Mouse (Mus musculus) spleen, adult 2 months (tissue): ENCODE data around the gene Miga1. TPM values are rescaled to one million over a fixed set of nuclear protein-coding genes. Genes with fewer than 3 reads are reported as not detected.
"Not testable (repeated sequence)": the region's sequence is repeated elsewhere in the genome, so short reads cannot be mapped to it uniquely, and the experiment has no call there.

ENCODE experiments used
- DNase-seq, 2 experiments: peaks; one replicate each; pipeline versions ENCODE4 v3.0.0 to v3.0.0-alpha.2; 2012 to 2021; ENCODE audit warnings: low spot score in 2 of 2, low read depth in 1 of 2
- H3K27ac ChIP-seq: fragments of 200-500 bp; 2 replicates; pipeline ENCODE4 v1.5.1; 2012; ENCODE audit warnings: low read length, inconsistent platforms; ENCODE audit not compliant: insufficient read depth
- H3K27me3 ChIP-seq: fragments of 200-500 bp; 2 replicates; pipeline ENCODE4 v1.6.1; 2012; ENCODE audit warnings: mild to moderate bottlenecking, moderate library complexity, low read length, inconsistent platforms; ENCODE audit not compliant: control insufficient read depth, insufficient read depth
- H3K36me3 ChIP-seq: fragments of 200-500 bp; 2 replicates; pipeline ENCODE4 v1.6.1; 2012; ENCODE audit warnings: mild to moderate bottlenecking, low read length, inconsistent platforms; ENCODE audit not compliant: control insufficient read depth, insufficient read depth
- H3K4me1 ChIP-seq: fragments of 200-500 bp; 2 replicates; pipeline ENCODE4 v1.6.1; 2011; ENCODE audit warnings: inconsistent platforms; ENCODE audit not compliant: control insufficient read depth, insufficient read depth, insufficient read length
- H3K4me3 ChIP-seq: fragments of 200-500 bp; 2 replicates; pipeline ENCODE4 v1.5.1; 2011; ENCODE audit warnings: mild to moderate bottlenecking, inconsistent platforms; ENCODE audit not compliant: insufficient read depth, insufficient read length; ENCODE audit errors: extremely low read depth
- CTCF ChIP-seq: fragments of 200-500 bp; IDR thresholded peaks from 2 replicates; pipeline ENCODE4 v1.5.1; 2011; ENCODE audit warnings: mild to moderate bottlenecking, inconsistent platforms; ENCODE audit not compliant: insufficient read depth, insufficient read length, insufficient replicate concordance; ENCODE audit errors: extremely low read depth
- POLR2A ChIP-seq: fragments of 200-500 bp; IDR thresholded peaks from 2 replicates; pipeline ENCODE4 v1.6.1; 2011; ENCODE audit warnings: low read depth, low read length, inconsistent platforms
- WGBS: fragments of 180-500 bp; shearing (Covaris S2); methylation state at CpG from one replicate; pipeline ENCODE4 v1.1.7; 2018; 5-methylcytosine and 5-hydroxymethylcytosine counted together
- polyA plus RNA-seq: library from polyadenylated mRNA; depleted of rRNA; stranded (reverse); fragments of >200 nt; gene quantifications from 2 replicates; pipeline ENCODE4 v1.2.3, GENCODE M21; 2012

Gene Miga1
- polyA plus RNA-seq, 1 experiment = 4.6 TPM

DNA sequence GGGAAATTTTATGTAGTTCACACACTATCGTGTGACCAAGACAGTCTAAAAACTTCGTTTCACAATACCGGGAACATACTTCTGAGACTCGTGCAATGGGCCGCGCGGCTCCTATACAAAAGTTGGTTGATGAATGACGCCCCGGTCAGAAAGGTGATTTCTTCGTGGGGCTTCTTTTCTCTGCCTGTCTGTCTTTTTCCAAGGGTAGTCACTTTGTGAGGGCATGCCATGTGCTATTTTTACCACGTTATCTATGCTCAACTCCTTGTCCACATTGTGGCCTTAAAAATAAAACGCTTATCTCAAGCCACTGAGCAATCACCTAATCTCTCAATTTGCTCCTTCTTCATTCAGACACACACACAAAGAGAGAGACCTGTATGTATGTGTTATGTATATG, 75.4 kb downstream of the Miga1 start:
- WGBS = 77% methylated on average over 12 of the region's 12 CpGs
- H3K27ac ChIP-seq = no peak overlapping the region
- no peak for DNase-seq
- peaks cover 8% of the 10 kb centered on the region for H3K27me3 ChIP-seq
- H3K4me3 ChIP-seq = no peak overlapping the region
- H3K4me1 ChIP-seq = no peaks in the 10 kb centered on the region; the same call in none of the 2 replicates
- no peaks in the 10 kb centered on the region for H3K36me3 ChIP-seq
- no peak for TF ChIP-seq CTCF
- no peak for TF ChIP-seq POLR2A

DNA sequence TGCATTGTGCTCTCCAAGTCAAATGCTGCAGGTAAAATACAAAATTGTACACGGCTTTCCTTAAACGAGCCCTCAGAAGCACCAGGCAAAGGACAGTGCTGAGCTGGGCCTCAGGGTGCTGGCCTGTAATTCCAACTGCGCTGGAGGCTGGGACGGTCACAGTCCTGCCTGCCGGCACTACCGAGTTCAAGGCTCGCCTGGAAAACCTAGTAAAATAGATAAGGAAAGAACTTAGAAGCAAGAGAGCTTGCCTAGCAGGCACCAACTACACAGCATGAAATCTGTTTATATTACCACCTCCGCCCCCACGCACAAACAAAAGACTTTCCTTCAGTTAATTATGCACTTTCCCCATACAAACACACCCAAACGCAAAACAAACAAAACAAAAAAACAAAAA, 75.8 kb downstream of the Miga1 start:
- H3K27ac ChIP-seq = no peak overlapping the region
- H3K27me3 ChIP-seq = peaks cover 8% of the 10 kb centered on the region
- no peak for DNase-seq
- TF ChIP-seq POLR2A = no peak
- no peak for TF ChIP-seq CTCF
- H3K4me3 ChIP-seq = no peak overlapping the region
- H3K36me3 ChIP-seq = no peaks in the 10 kb centered on the region
- H3K4me1 ChIP-seq = no peaks in the 10 kb centered on the region; the same call in none of the 2 replicates
- 89% methylated on average over 10 of the region's 10 CpGs for WGBS

DNA sequence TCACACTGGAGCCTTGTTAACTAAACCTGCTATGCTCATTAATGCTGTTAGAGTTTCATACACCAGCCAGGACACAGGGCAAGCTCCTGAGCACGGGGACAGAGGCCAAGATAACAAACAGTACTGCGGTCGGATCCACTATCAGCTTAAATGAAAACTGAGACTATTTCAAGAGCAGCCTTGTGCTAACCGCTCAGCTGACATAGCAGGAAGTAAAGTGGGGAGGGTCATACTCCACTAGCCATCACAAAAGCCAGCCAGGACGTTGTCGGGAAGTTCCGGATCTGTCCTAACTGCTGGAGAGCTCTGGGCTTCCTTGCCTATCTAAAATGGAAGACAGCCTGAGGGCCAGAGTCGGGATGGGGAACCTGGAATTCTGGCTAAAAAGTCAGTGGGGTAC, 78.3 kb downstream of the Miga1 start:
- DNase-seq = no peak
- Histone ChIP-seq H3K27ac (no peak overlapping the region), H3K27me3 (peaks cover 8% of the 10 kb centered on the region), H3K4me1 (no peaks in the 10 kb centered on the region; the same call in none of the 2 replicates), H3K4me3 (no peak overlapping the region), H3K36me3 (no peaks in the 10 kb centered on the region)
- no peak for TF ChIP-seq POLR2A
- no peak for TF ChIP-seq CTCF
- WGBS = 27% methylated on average over 8 of the region's 8 CpGs

DNA sequence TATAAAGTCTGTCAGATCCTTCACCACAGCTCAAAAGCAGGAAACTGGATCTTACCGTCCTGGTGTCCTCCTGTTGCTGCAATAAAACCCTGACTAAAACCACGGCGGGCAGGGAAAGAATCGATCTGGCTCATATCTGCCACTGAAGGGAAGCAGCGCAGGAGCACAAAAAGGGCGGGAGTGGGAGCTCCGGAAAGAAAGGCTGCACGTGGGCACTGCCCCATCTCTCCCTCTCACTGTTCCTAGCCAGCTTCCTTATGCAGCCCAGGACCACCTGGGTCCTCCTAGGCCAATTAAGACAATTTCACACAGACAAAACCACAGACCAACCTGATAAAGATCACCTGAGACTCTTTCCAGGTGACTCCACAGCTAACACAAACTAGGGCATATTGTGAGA, 78.8 kb downstream of the Miga1 start:
- TF ChIP-seq CTCF = no peak
- no peak for TF ChIP-seq POLR2A
- Histone ChIP-seq H3K27me3 (peaks cover 8% of the 10 kb centered on the region), H3K27ac (no peak overlapping the region), H3K4me3 (no peak overlapping the region), H3K36me3 (no peaks in the 10 kb centered on the region), H3K4me1 (no peaks in the 10 kb centered on the region; the same call in none of the 2 replicates)
- no peak for DNase-seq
- WGBS = 18% methylated on average over 8 of the region's 8 CpGs

DNA sequence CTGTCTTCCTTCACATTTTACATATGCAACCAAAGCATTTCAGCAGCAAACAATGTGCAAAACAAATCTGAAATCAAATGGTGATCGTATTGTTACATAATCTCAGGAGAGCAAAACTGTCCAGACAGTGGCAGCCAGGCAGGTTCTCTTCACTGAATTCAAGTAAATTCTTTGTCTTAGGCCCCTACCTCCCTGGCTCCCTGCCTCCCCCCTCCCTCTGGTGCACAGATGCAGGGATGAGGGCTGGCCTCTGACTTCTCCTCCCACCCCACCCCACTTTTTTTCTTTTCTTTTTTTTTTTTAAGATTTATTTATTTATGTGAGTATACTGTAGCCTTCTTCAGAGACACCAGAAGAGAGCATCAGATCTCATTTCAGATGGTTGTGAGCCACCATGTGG, 79.8 kb downstream of the Miga1 start:
- peaks cover 2% of the 10 kb centered on the region for H3K27me3 ChIP-seq
- H3K36me3 ChIP-seq = no peaks in the 10 kb centered on the region
- DNase-seq = no peak
- TF ChIP-seq CTCF = no peak
- TF ChIP-seq POLR2A = no peak
- H3K4me3 ChIP-seq = no peak overlapping the region
- H3K4me1 ChIP-seq = no peaks in the 10 kb centered on the region; the same call in 1 of the 2 replicates
- WGBS = 92% methylated on average over 1 of the region's 1 CpGs
- no peak overlapping the region for H3K27ac ChIP-seq

DNA sequence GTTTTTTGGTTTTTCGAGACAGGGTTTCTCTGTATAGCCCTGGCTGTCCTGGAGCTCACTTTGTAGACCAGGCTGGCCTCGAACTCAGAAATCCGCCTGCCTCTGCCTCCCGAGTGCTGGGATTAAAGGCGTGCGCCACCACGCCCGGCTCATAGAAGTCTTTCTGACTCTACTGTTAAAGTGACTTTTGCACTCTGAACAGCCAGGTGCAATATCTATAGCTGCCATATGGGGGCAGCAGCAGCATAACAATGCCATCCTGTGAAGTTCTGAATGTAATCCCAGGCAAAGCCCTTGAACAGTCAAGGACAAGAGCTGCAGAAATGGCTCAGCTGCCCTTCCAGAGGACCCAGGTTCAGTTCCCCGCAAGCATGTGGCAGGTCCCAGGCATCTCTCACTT, 80.8 kb downstream of the Miga1 start:
- H3K27me3 ChIP-seq, H3K4me1 ChIP-seq, H3K36me3 ChIP-seq, H3K27ac ChIP-seq, H3K4me3 ChIP-seq: not testable (repeated sequence)
- TF ChIP-seq CTCF = peak; percentile 40; the same call in 1 of the 2 replicates
- 28% methylated on average over 8 of the region's 9 CpGs for WGBS
- DNase-seq = peak; percentile 12 to 47

DNA sequence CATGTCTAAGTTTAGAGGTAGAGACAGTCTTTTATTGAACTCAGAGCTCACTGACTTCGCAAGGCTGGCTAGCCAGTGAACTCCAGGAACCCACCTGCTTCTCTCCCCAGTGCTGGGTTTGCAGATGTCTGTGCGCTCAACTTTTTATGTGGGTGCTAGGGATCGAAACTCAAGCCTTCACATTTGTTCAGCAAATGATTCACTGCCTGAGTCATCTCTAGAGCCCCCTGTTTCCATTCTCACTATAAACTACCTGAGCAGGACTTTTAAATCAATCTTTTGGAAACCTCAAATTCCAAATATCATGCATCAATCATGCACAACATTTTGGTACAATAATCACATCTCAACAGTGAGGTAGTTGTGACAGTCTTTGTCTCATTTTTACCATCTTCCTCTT, 82.7 kb downstream of the Miga1 start:
- no peaks in the 10 kb centered on the region for H3K36me3 ChIP-seq
- H3K27me3 ChIP-seq = no peaks in the 10 kb centered on the region
- WGBS = 80% methylated on average over 3 of the region's 3 CpGs
- H3K27ac ChIP-seq = no peak overlapping the region
- H3K4me3 ChIP-seq = no peak overlapping the region
- TF ChIP-seq CTCF (no peak), POLR2A (no peak)
- DNase-seq = no peak
- no peaks in the 10 kb centered on the region; the same call in 1 of the 2 replicates for H3K4me1 ChIP-seq

DNA sequence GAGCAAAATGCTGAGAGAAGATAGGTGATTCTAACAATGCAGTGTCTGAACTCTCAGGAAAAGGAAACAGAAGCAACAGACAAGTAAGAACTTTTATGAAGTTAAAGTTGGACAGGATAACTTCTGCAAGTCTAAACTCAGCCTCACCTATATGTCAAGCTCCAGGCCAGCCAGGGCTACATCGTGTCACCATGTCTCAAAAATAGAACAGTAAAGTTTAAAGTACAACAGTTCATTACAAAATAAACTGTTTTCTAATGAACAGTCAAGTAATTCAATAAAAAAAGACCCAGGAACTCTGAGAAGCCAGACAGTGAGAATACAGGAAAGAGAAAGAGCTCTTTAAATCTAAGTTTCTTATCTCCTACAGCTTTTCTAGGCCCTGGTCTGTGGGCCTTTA, 89.7 kb downstream of the Miga1 start:
- Histone ChIP-seq H3K4me1 (no peaks in the 10 kb centered on the region), H3K4me3 (no peak overlapping the region), H3K36me3 (no peaks in the 10 kb centered on the region), H3K27me3 (no peaks in the 10 kb centered on the region), H3K27ac (no peak overlapping the region)
- no peak for DNase-seq
- WGBS = 93% methylated on average over 1 of the region's 1 CpGs
- no peak for TF ChIP-seq CTCF
- no peak for TF ChIP-seq POLR2A
